Mouse (Mus musculus): ENCODE results near the gene Hoxc4. TPM values are rescaled to one million over a fixed set of nuclear protein-coding genes. Genes with fewer than 3 reads are reported as not detected.

The Hoxc4 gene
- polyA plus RNA-seq (2012; ENCODE audit: low replicate concordance): 0.55 TPM in 1 of 2 replicates, not detected in the other

GRCm38 (mm10) chr15:103018636-103019035 lies at the start of gene Hoxc4:
Gene Hoxc4 (plus strand): TSS chr15:103018934.

DNA sequence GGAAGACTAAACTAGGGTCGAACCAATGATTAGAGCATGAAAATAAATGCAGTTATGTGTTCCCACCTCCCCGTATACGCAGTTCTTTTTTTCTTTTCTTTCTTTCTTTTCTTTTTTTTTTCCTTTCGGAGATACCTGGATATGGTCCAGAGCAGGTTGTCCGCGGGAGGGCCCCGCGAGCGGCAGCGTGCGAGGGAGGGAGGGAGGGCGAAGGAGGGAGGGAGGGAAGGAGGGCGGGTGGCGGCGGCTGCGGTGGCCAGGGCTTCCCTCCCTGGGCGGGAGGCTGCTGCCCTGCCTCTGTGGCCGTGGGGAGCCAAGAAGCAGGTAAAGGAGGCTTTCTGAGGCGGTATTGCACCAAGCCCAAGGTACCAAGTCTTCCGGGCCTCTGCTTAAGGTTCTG lies 42.6 kb upstream of the Hoxc4 start, which contains the start of gene Hoxc9:
TSS of gene Hoxc9 (plus strand) at position 269 of the 400 bp plus-strand sequence.

GRCm38 (mm10) chr15:102990461-102991397 lies 28.0 kb upstream of the Hoxc4 start, which contains the start of gene Hoxc8:
Gene Hoxc8 (plus strand): TSS chr15:102990607.

DNA sequence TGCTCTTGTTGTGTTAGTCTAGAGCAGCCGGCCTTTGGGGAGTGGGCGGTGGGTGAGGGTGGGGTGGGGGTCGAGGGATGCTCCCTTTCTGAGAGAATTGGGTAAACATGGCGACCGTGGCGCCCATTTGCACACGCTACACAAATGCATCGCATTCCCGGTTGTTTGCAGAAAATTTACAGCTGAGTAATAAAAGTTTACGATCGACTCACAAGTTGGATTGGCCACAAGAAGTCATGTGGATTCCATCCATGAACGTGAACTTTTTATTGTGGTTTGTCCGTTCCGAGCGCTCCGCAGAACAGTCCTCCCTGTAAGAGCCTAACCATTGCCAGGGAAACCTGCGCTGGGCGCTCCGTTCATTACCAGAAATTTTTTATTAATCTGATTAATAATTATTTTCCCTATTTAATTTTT lies 20.8 kb upstream of the Hoxc4 start, which contains the start of gene Hoxc6:
TSS of gene Hoxc6 (plus strand) at position 319 of the 417 bp plus-strand sequence.

Other genes starting within 250 kb of the Hoxc4 start
- gene Hoxc13, start 97.8 kb upstream of the Hoxc4 start, polyA plus RNA-seq (2012; ENCODE audit: low replicate concordance): not detected in 2 replicates
- not detected in 2 replicates for gene Hoxc12, start 82.2 kb upstream of the Hoxc4 start, polyA plus RNA-seq (2012; ENCODE audit: low replicate concordance)
- 0.11 TPM in 1 of 2 replicates, not detected in the other for gene Hoxc11, start 64.5 kb upstream of the Hoxc4 start, polyA plus RNA-seq (2012; ENCODE audit: low replicate concordance)
- gene Hoxc10, start 52.1 kb upstream of the Hoxc4 start, polyA plus RNA-seq (2012; ENCODE audit: low replicate concordance): 0.18 TPM in 1 of 2 replicates, not detected in the other
- 0.06 TPM in 1 of 2 replicates, not detected in the other for gene Hoxc5, start 51.5 kb upstream of the Hoxc4 start, polyA plus RNA-seq (2012; ENCODE audit: low replicate concordance)
- gene Hoxc9, start 42.5 kb upstream of the Hoxc4 start, polyA plus RNA-seq (2012; ENCODE audit: low replicate concordance): not detected in 2 replicates
- gene Hoxc8, start 28.3 kb upstream of the Hoxc4 start, polyA plus RNA-seq (2012; ENCODE audit: low replicate concordance): not detected in 2 replicates
- gene Hoxc6, start 20.7 kb upstream of the Hoxc4 start, polyA plus RNA-seq (2012; ENCODE audit: low replicate concordance): 0.27 and 0.62 TPM in 2 replicates
- 1.9 TPM in 2 replicates for gene Smug1, start 148.2 kb downstream of the Hoxc4 start, polyA plus RNA-seq (2012; ENCODE audit: low replicate concordance)
- 3.3 and 8.9 TPM in 2 replicates for gene Cbx5, start 220.9 kb downstream of the Hoxc4 start, polyA plus RNA-seq (2012; ENCODE audit: low replicate concordance)
- 38.4 and 107 TPM in 2 replicates for gene Hnrnpa1, start 221.5 kb downstream of the Hoxc4 start, polyA plus RNA-seq (2012; ENCODE audit: low replicate concordance)
- 83.4 and 89.7 TPM in 2 replicates for gene Nfe2, start 239.5 kb downstream of the Hoxc4 start, polyA plus RNA-seq (2012; ENCODE audit: low replicate concordance)

Measured in leukemia stem cell, adult 10-12 weeks (primary cell).